Mouse (Mus musculus): ENCODE measurements around the gene Rad51c.

DNA sequence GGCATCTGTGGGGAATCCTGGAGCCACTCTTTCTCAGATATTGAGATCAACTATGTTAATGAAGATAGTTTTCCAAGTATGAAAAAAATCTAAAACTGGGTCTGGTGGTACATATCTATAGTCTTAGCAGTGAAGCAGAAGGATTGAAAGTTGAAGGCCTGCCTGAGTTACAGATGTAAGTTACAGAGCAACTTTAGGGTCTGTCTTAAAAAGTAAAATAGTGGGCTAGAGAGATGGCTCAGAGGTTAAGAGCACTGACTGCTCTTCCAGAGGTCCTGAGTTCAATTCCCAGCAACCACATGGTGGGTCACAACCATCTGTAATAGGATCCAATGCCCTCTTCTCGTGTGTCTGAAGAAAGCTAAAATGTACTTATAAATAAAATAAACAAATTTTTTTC, 27.7 kb upstream of the Rad51c start:
- TF ChIP-seq CTCF (IDR thresholded peaks at IDR 0.05; ENCODE audit: insufficient read depth, low read depth, low read length): no peak
- TF ChIP-seq POLR2A (IDR thresholded peaks at IDR 0.05; ENCODE audit: insufficient read depth, low read depth, low read length): no peak
